In the genomic region with DNA sequence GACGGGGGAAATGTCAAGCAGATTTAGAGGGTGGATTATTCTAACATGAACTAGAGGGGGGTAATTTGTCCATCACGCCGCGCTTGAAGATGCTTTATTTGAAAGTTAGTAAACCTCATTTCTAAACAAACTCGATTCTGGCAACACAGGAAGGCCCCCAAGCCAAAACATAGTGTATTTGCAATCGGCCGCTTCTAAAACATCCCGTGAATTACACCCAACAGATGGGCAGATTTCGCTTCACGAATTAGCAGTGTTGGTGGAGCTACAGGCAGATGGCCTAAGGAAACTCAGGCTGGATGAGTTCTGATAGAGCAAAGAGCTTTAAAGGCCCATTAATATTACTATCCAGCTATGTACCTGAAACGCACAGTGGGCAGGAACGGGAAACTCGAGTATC, we compare ENCODE assay signal across 10 mouse cellular contexts. TPM values are rescaled to one million over a fixed set of nuclear protein-coding genes. Genes with fewer than 3 reads are reported as not detected.
DNase-seq lines count a peak whose midpoint lies in the region; ATAC-seq lines count a peak whose summit lies in the region.
"Had no signal": no experiment of that assay in that cellular context is flagged by ENCODE, and none has a peak within 500 bp of the region (broad histone marks: within the 10 kb centered on the region; RNA-seq: fewer than 3 reads in every experiment).

No protein-coding gene starts in this region.

- DNase-seq in heart, postnatal 4 days, result no peak
- DNase-seq in right cerebral cortex, postnatal 25 days, result peak; percentile 27
- DNase-seq in right cerebral cortex, postnatal 4 days, result no peak
- peak; percentile 29 for DNase-seq in limb, embryonic 10.5 days (ENCODE audit: low spot score)
- DNase-seq in adrenal gland, postnatal 25 days, result no peak
- DNase-seq in thymus, postnatal 25 days, result no peak
- DNase-seq: cerebellum, postnatal 25 days had no signal

- 63% methylated on average over 13 of the region's 13 CpGs for WGBS in heart, embryonic 11.5 days (ENCODE audit: insufficient replicate concordance)
- 68% methylated on average over 13 of the region's 13 CpGs for WGBS in limb, embryonic 10.5 days
- 61% methylated on average over 13 of the region's 13 CpGs for WGBS in kidney, embryonic 15.5 days

- H3K4me2 ChIP-seq in heart, embryonic 11.5 days, result peak overlapping the region; percentile 78
- H3K4me2 ChIP-seq in kidney, embryonic 15.5 days, result no peak overlapping the region

- no peak for ATAC-seq in heart, embryonic 11.5 days (replicated peaks; ENCODE audit: insufficient number of reproducible peaks, low FRiP score, low TSS enrichment)
- no peak for ATAC-seq in kidney, embryonic 15.5 days (replicated peaks; ENCODE audit: low FRiP score)

- H3K4me1 ChIP-seq in heart, embryonic 11.5 days (ENCODE audit: control insufficient read depth, insufficient read depth, low read length), result peaks cover 20% of the 10 kb centered on the region
- peaks cover 30% of the 10 kb centered on the region for H3K4me1 ChIP-seq in limb, embryonic 10.5 days
- peaks cover 28% of the 10 kb centered on the region for H3K4me1 ChIP-seq in kidney, embryonic 15.5 days

- peak overlapping the region; percentile 84; the same call in 1 of the 2 replicates for H3K4me3 ChIP-seq in heart, embryonic 11.5 days (ENCODE audit: low read depth, low read length)
- no peak overlapping the region for H3K4me3 ChIP-seq in limb, embryonic 10.5 days
- no peak overlapping the region for H3K4me3 ChIP-seq in kidney, embryonic 15.5 days (replicated peaks)

- H3K9ac ChIP-seq in heart, embryonic 11.5 days (ENCODE audit: low read depth, low read length), result peak overlapping the region; percentile 43; the same call in 1 of the 2 replicates
- H3K9ac ChIP-seq in kidney, embryonic 15.5 days, result no peak overlapping the region
- H3K9ac ChIP-seq: limb, embryonic 12.5 days had no signal

- no peaks in the 10 kb centered on the region for H3K27me3 ChIP-seq in heart, embryonic 11.5 days (ENCODE audit: control insufficient read depth, insufficient read depth, low read length)
- peaks cover 30% of the 10 kb centered on the region for H3K27me3 ChIP-seq in limb, embryonic 10.5 days (ENCODE audit: low read depth, poor library complexity, severe bottlenecking)
- H3K27me3 ChIP-seq in kidney, embryonic 15.5 days, result peaks cover 5% of the 10 kb centered on the region; the same call in 1 of the 2 replicates

- no peaks in the 10 kb centered on the region for H3K36me3 ChIP-seq in heart, embryonic 11.5 days (ENCODE audit: control insufficient read depth, insufficient read depth, low read length)
- H3K36me3 ChIP-seq in limb, embryonic 10.5 days, result no peaks in the 10 kb centered on the region
- H3K36me3 ChIP-seq in kidney, embryonic 15.5 days, result no peaks in the 10 kb centered on the region
- H3K36me3 ChIP-seq: limb, embryonic 12.5 days had no signal

- no peak overlapping the region for H3K27ac ChIP-seq in heart, embryonic 11.5 days (ENCODE audit: low read depth, low read length)
- H3K27ac ChIP-seq in limb, embryonic 10.5 days, result no peak overlapping the region
- no peak overlapping the region for H3K27ac ChIP-seq in kidney, embryonic 15.5 days
- H3K27ac ChIP-seq: limb, embryonic 12.5 days had no signal

- no peaks in the 10 kb centered on the region for H3K9me3 ChIP-seq in heart, embryonic 11.5 days (replicated peaks; ENCODE audit: control insufficient read depth, low read length)
- no peaks in the 10 kb centered on the region for H3K9me3 ChIP-seq in limb, embryonic 10.5 days (replicated peaks)
- H3K9me3 ChIP-seq in kidney, embryonic 15.5 days (replicated peaks), result no peaks in the 10 kb centered on the region
- H3K9me3 ChIP-seq: limb, embryonic 12.5 days had no signal

RNA-seq across cellular contexts. Expression of a gene that starts 1.2 kb away (rescaled TPM):
- polyA plus RNA-seq in heart, embryonic 11.5 days (2014; fragmentation: Nextera tagmentation; extraction: Ambion mirVana), result 20.5 and 31.4 TPM in 2 replicates
- 100 to 1,000 TPM; 154 to 177 TPM for total RNA-seq in heart, postnatal 4 days (2021)
- 5.4 and 7.2 TPM in 2 replicates for polyA plus RNA-seq in limb, embryonic 10.5 days (2016; fragmentation: Nextera tagmentation; extraction: Ambion mirVana)
- 41.4 and 46.9 TPM in 2 replicates for total RNA-seq in adrenal gland, postnatal 25 days (2021)
- 8.5 and 10.3 TPM in 2 replicates for polyA plus RNA-seq in kidney, embryonic 15.5 days (2015; fragmentation: Nextera tagmentation; extraction: Ambion mirVana)

Comparison
In these comparisons a context has a peak if more than half of its experiments do, and no peak if none do; other contexts are left out.
1. DNase-seq: peak in right cerebral cortex, postnatal 25 days (single experiment) and limb, embryonic 10.5 days (single experiment); none in heart, postnatal 4 days (single experiment), right cerebral cortex, postnatal 4 days (single experiment), adrenal gland, postnatal 25 days (single experiment) and thymus, postnatal 25 days (single experiment).